Mouse (Mus musculus) liver, postnatal 0 days (tissue): ENCODE results near the gene Msantd3. TPM values are rescaled to one million over a fixed set of nuclear protein-coding genes. Genes with fewer than 3 reads are reported as not detected.

Experiments
- ATAC-seq: fragments of 200-750 bp; cut with Nextera tagmentation; 2 replicates; pipeline ENCODE4 v1.8.0; 2017; ENCODE audit warnings: mild to moderate bottlenecking, moderate library complexity
- DNase-seq: peaks from one replicate; pipeline ENCODE4 v3.0.0-alpha.2; 2016
- H3K27ac ChIP-seq: fragments of 300-500 bp; sonication (generic); 2 replicates; pipeline ENCODE4 v1.5.1; 2014; ENCODE audit warnings: antibody characterized with exemption, moderate library complexity, mild to moderate bottlenecking, low read depth
- H3K27me3 ChIP-seq: fragments of 300-500 bp; sonication (generic); 2 replicates; pipeline ENCODE4 v1.6.1; 2014; ENCODE audit warnings: low read length, control low read depth, mixed read lengths; ENCODE audit not compliant: insufficient read depth
- H3K36me3 ChIP-seq: fragments of 300-500 bp; sonication (generic); replicated peaks from 2 replicates; pipeline ENCODE4 v1.6.1; 2014; ENCODE audit warnings: mild to moderate bottlenecking, control low read depth, low read length, moderate library complexity, mixed read lengths; ENCODE audit not compliant: insufficient read depth
- H3K4me1 ChIP-seq: fragments of 300-500 bp; sonication (generic); 2 replicates; pipeline ENCODE4 v1.6.1; 2014; ENCODE audit warnings: antibody characterized with exemption, mild to moderate bottlenecking, control low read depth; ENCODE audit not compliant: insufficient read depth
- H3K4me2 ChIP-seq: fragments of 300-500 bp; sonication (generic); 2 replicates; pipeline ENCODE4 v1.6.1; 2014; ENCODE audit warnings: low read depth, mild to moderate bottlenecking, low read length, moderate library complexity, mixed read lengths
- H3K4me3 ChIP-seq: fragments of 300-500 bp; sonication (generic); 2 replicates; pipeline ENCODE4 v1.5.1; 2014; ENCODE audit warnings: low read depth, low read length
- H3K9ac ChIP-seq: fragments of 300-500 bp; sonication (generic); replicated peaks from 2 replicates; pipeline ENCODE4 v1.6.1; 2014; ENCODE audit warnings: mild to moderate bottlenecking, moderate library complexity
- H3K9me3 ChIP-seq: fragments of 300-500 bp; sonication (generic); 2 replicates; pipeline ENCODE4 v1.6.1; 2016; ENCODE audit warnings: mild to moderate bottlenecking, control low read depth, low read length, mixed read lengths
- CTCF ChIP-seq: sonication (generic); IDR thresholded peaks from 2 replicates; pipeline ENCODE4 v1.5.1; 2016; ENCODE audit warnings: antibody characterized with exemption, low read depth
- EP300 ChIP-seq: IDR thresholded peaks from 2 replicates; pipeline ENCODE4 v1.6.1; 2016; ENCODE audit warnings: antibody characterized with exemption, low read depth, mild to moderate bottlenecking
- WGBS: fragments of 180-500 bp; shearing (Covaris S2); extraction: QIAGEN DNeasy Blood & Tissue Kit; methylation state at CpG from one replicate; pipeline ENCODE4 v1.1.7; 2014; ENCODE audit not compliant: insufficient replicate concordance; 5-methylcytosine and 5-hydroxymethylcytosine counted together
- polyA plus RNA-seq: library from polyadenylated mRNA; unstranded; fragments of >200 nt; fragmentation: Nextera tagmentation; extraction: Ambion mirVana; gene quantifications from 2 replicates; pipeline ENCODE4 v1.2.1, GENCODE M21; 2015

Msantd3 gene
- polyA plus RNA-seq, 1 experiment from 2014 or later: 2.3 TPM

DNA sequence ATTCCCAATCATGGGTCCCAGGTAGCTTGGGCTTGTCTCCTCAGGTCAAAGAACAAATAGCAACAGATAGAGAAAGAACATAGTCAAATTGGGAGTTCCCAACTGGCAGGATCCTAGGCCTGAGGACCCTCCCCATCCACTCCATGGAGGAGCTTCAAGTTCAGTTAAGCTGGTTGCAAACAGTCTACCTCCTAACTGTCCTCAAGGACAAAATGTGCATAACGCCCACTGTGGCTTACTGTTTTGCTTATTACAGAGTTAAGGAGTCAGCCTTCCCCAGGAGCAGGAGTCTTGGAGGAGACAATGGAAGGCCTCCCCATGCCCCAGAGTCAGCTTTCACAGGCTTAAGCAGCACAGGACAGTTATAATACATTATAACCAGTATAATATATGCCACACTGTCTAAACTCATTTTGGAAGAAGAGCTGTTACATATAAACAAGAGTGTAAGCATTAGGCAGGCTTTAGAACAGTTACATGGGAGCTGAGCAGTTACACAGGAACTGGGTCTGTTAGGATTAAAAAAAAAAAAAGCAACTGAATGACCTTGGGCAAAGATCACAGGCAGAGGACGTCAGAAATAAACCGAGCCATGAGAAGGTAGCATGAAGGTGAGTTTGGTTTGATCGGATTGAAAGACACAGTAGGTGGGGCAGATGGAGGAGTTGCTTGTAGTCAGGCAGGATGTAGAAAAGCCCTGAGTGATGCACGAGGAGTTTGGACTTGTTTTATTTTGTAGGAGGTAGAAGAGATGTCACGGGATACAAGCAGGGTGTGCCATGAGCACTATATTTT, 3.5 kb downstream of the Msantd3 start:
- WGBS: 61% methylated on average over 6 of the region's 6 CpGs
- Histone ChIP-seq H3K9me3 (no peaks in the 10 kb centered on the region), H3K27ac (no peak overlapping the region), H3K9ac (no peak overlapping the region), H3K36me3 (no peaks in the 10 kb centered on the region), H3K4me3 (no peak overlapping the region), H3K27me3 (peaks cover 9% of the 10 kb centered on the region; the same call in 1 of the 2 replicates), H3K4me1 (no peaks in the 10 kb centered on the region), H3K4me2 (no peak overlapping the region)
- TF ChIP-seq EP300: no peak
- TF ChIP-seq CTCF: no peak
- no peak for ATAC-seq
- DNase-seq: no peak

- H3K9ac ChIP-seq: no peak overlapping the region
- H3K27ac ChIP-seq: no peak overlapping the region
- no peaks in the 10 kb centered on the region for H3K36me3 ChIP-seq
- H3K4me3 ChIP-seq: no peak overlapping the region
- H3K27me3 ChIP-seq: peaks cover 9% of the 10 kb centered on the region; the same call in 1 of the 2 replicates
- H3K4me1 ChIP-seq: no peaks in the 10 kb centered on the region
- H3K9me3 ChIP-seq: no peaks in the 10 kb centered on the region
- H3K4me2 ChIP-seq: no peak overlapping the region
- WGBS: 79% methylated on average over 8 of the region's 8 CpGs
- DNase-seq (no peak), ATAC-seq (no peak)
- TF ChIP-seq CTCF: no peak
Measured at GRCm38 (mm10) chr4:48544141-48544540, 4.4 kb downstream of the Msantd3 start.

DNA sequence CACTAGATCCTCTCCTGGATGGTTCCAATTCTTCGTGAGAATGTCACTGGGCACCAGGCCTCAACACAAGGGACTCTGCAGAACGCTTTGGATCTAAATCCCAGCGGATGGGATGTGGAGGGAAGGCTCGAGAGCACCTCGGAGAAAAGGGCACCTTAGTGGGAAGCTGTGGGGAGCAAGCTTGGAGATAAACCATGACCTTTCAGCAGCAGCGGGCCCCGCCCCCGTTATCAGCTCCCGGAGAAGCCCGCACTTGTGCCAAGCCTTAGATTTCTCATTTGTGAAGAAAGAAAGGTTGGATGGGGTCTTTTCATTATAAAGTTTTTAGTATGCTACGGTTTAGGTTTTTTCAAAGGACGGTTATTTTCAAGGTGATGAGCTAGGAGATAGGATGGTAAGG, 6.2 kb downstream of the Msantd3 start:
- no peak for DNase-seq
- Histone ChIP-seq H3K4me3 (no peak overlapping the region), H3K9me3 (no peaks in the 10 kb centered on the region), H3K27ac (no peak overlapping the region), H3K4me1 (no peaks in the 10 kb centered on the region), H3K36me3 (no peaks in the 10 kb centered on the region), H3K4me2 (no peak overlapping the region), H3K9ac (no peak overlapping the region), H3K27me3 (0 out of 2 replicates have a peak, but pooled peaks cover under 1% of the 10 kb centered on the region)
- TF ChIP-seq CTCF (no peak), EP300 (no peak)
- 51% methylated on average over 12 of the region's 12 CpGs for WGBS
- no peak for ATAC-seq

DNA sequence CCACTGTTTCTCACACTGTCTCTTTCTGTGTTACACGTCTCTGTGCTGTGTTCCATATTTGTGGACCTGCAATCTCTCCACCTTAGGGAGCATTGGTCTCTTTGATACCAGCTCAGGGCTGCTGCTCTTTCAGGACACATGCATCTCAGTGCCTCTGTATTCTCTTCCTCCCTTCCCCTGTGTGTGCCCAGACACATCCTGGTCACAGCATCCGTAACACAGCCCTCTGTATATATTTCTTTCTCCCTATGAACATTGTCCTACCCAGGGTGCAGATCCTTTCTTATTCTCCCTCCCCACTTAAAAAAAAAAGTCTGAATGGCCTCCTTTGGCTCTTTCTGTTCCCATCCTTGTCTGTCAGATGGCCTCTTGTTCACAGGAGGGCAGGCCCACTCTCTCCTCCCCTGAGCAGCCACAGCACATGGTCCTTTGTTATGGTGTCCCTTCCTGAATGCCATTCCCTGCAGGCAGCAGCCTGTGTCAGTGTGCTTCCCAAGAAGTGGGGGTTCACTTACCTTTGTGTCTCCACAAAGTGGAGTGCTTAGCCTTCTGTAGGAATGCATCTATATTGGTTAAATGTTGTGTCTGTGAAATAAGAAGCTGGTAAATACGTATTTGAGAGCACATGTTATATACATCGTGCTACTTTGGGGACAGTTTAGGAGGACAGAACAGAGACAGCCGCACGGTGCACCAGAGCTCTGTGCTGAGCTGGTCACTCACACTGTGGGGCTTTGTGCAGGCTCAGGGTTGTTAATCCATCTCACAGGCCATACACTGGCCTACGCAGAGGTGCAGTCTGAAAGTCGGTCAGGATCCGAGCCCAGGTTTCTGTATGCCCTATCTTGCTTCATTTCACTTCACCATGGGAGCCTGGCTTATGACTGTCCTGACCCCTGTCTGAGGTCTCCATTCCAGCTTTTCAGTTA, 7.1 kb downstream of the Msantd3 start:
- Histone ChIP-seq H3K4me3 (no peak overlapping the region), H3K27me3 (no peaks in the 10 kb centered on the region), H3K9ac (no peak overlapping the region), H3K4me2 (no peak overlapping the region), H3K9me3 (no peaks in the 10 kb centered on the region), H3K36me3 (no peaks in the 10 kb centered on the region), H3K27ac (no peak overlapping the region), H3K4me1 (no peaks in the 10 kb centered on the region)
- TF ChIP-seq EP300: no peak
- TF ChIP-seq CTCF: no peak
- DNase-seq: no peak
- no peak for ATAC-seq
- 80% methylated on average over 9 of the region's 9 CpGs for WGBS

DNA sequence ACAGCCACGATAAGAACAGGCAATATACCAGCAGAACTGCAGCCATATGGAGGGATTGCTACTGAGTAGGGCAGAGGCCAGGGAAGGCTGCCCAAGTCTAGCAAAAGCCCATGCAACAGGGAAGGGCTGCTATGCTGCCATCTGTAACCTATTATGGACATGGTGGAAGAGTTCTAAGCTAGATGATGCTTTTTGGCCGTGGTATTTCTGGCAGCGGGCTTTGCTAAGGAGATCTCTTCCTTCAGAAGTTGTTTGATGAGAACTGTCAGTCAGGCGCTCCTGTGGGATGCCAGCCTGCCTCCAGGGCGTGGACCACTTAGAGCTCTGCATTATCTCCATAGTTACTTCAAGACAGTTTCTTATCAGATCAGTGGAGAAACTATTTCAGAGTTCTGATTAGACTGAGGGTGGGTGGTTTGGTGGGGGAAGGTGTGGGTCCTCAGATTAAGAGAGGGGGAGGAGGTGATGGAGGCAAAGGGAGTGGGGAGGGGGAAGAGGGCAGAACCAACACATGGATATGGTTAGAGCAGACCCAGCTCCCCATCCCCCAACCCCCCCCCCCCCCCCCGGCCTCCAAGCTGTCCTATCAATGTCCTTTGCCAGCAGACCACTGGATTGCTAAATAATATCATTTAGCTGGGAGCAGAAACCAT, 8.8 kb downstream of the Msantd3 start:
- Histone ChIP-seq H3K27ac (no peak overlapping the region), H3K4me1 (no peaks in the 10 kb centered on the region), H3K4me3 (no peak overlapping the region), H3K27me3 (no peaks in the 10 kb centered on the region), H3K36me3 (no peaks in the 10 kb centered on the region), H3K9me3 (no peaks in the 10 kb centered on the region), H3K4me2 (no peak overlapping the region), H3K9ac (no peak overlapping the region)
- DNase-seq (no peak), ATAC-seq (no peak)
- WGBS: 64% methylated on average over 6 of the region's 6 CpGs
- TF ChIP-seq CTCF (no peak), EP300 (no peak)

- DNase-seq: no peak
- H3K4me2 ChIP-seq: no peak overlapping the region
- H3K27me3 ChIP-seq: no peaks in the 10 kb centered on the region
- WGBS: 73% methylated on average over 5 of the region's 5 CpGs
- H3K36me3 ChIP-seq: no peaks in the 10 kb centered on the region
- TF ChIP-seq EP300 (no peak), CTCF (no peak)
- H3K9me3 ChIP-seq: no peaks in the 10 kb centered on the region
- ATAC-seq: no peak
- H3K27ac ChIP-seq: no peak overlapping the region
- no peaks in the 10 kb centered on the region for H3K4me1 ChIP-seq
- H3K4me3 ChIP-seq: no peak overlapping the region
- no peak overlapping the region for H3K9ac ChIP-seq
Measured at GRCm38 (mm10) chr4:48549661-48550060, 9.9 kb downstream of the Msantd3 start.
